Mouse (Mus musculus): Measurements from ENCODE around the gene Ak7. TPM values are rescaled to one million over a fixed set of nuclear protein-coding genes. Genes with fewer than 3 reads are reported as not detected.
A peak's percentile ranks its signal among the peaks of the same experiment; 100 is the strongest.

Gene Ak7
- polyA plus RNA-seq, 1 experiment = not detected

DNA sequence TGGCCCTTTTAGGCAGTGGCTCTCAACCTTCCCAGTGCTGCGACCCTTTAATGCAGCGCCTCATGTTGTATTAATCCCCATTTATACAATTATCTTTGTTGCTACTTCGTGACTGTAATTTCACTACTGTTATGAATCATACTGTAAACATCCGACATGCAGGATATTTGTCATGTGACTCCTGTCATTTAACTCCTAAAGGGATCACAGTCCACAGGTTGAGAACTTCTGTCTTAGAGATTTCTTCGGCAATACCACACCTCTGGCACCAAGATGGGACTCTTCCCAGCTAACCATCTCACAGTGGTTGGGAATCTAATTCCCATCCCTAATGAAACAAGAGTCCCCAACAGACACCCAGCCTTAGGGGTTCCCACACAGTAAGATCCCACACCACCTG is 42.3 kb downstream of the Ak7 start:
- TF ChIP-seq FLI1 (IDR thresholded peaks at IDR 0.05; ENCODE audit: low read length) = no peak
- no peak for TF ChIP-seq GATA1 (IDR thresholded peaks at IDR 0.05; ENCODE audit: borderline replicate concordance, low read length)

DNA sequence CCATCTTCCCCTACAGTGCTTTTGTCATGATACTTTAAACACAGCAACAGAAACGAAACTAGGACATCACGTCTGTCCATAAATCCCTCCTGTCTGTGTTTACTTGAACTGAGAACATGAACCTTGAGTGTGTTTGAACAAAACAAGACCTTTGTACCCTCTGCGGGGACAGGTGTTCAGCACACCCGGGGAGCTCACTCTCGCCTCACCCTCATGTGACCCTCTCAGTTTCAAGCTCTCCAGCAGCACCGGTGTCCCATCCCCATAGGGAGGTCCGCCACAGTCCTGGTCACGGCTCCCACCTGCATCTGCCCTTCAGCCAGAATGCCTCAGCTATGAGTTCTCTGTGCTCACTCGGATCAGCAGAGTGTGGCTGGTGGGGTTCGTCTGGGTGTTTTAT is 48.0 kb downstream of the Ak7 start:
- peaks cover 4% of the 10 kb centered on the region for H3K27me3 ChIP-seq (replicated peaks)
- TF ChIP-seq GATA1 (IDR thresholded peaks at IDR 0.05; ENCODE audit: borderline replicate concordance, low read length) (no peak), FLI1 (IDR thresholded peaks at IDR 0.05; ENCODE audit: low read length) (no peak)
- H3K36me3 ChIP-seq (replicated peaks; ENCODE audit: low read length) = no peaks in the 10 kb centered on the region
- no peak overlapping the region for H3K4me3 ChIP-seq (replicated peaks)
- peaks cover 25% of the 10 kb centered on the region for H3K9me3 ChIP-seq
- no peaks in the 10 kb centered on the region for H3K4me1 ChIP-seq

More for the DNA sequence above, 42.3 kb downstream of the Ak7 start:
- Histone ChIP-seq H3K36me3 (replicated peaks; ENCODE audit: low read length) (no peaks in the 10 kb centered on the region), H3K4me3 (replicated peaks) (no peak overlapping the region), H3K9me3 (peaks cover 38% of the 10 kb centered on the region), H3K27me3 (replicated peaks) (peaks cover 4% of the 10 kb centered on the region), H3K4me1 (no peaks in the 10 kb centered on the region)

DNA sequence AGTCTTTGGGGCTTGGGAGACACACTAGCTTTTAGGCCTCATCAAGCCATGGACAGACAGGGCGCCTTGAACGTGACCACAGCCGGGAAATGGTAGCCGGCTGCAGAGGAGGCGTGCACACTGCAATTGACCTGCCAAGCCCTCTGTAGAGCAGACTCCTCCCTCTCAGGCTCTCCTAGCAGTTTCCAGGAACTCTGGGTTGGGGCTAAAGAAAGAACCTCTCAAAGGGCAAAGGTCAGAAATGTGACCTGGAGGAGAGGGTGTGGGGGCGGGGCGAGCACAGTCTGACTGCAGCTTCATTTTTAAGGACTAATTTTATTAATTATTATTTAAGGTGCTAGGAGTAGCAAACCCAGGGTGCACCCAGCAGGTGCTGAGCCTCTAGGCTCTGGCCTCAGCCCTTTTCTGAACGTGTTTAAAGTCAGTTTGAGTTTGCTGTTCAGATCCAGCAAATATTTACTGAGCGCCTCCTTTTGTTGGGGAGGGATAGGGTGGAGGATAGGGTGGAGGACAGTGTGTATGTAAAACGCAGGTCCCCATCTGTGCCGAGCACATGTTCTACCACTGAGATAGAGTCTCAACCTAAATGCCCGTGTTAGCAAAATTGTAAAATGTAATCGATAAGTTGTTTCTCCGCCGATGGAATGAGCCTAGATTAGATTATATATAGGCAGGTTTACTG is 52.2 kb downstream of the Ak7 start:
- Histone ChIP-seq H3K4me3 (replicated peaks) (no peak overlapping the region), H3K36me3 (replicated peaks; ENCODE audit: low read length) (no peaks in the 10 kb centered on the region), H3K4me1 (peaks cover 10% of the 10 kb centered on the region), H3K9me3 (peaks cover 29% of the 10 kb centered on the region), H3K27me3 (replicated peaks) (peaks cover 21% of the 10 kb centered on the region)
- TF ChIP-seq GATA1 (IDR thresholded peaks at IDR 0.05; ENCODE audit: borderline replicate concordance, low read length) = no peak
- no peak for TF ChIP-seq FLI1 (IDR thresholded peaks at IDR 0.05; ENCODE audit: low read length)

DNA sequence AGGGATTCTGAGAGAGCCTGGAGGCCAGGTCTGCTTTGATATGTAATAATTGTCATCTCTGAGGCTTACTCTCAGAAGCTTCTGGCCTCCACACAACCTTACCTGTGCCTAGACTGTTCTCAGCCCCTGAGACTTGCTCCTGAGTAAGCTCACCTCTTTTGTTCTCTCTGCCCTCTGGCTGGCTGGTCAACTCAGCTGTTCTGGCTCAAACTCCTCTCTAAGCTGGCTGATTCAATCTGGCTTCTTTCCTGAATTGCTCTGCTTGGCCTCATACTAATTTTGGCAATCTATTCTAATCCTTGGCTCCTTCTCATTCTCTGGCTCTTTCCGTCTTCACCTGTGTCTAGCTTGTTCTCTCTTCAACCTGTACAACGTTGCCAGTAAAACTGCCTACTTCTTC is 53.1 kb downstream of the Ak7 start:
- no peak for TF ChIP-seq GATA1 (IDR thresholded peaks at IDR 0.05; ENCODE audit: borderline replicate concordance, low read length)
- TF ChIP-seq FLI1 (IDR thresholded peaks at IDR 0.05; ENCODE audit: low read length) = no peak
- H3K9me3 ChIP-seq = peaks cover 19% of the 10 kb centered on the region
- no peak overlapping the region for H3K4me3 ChIP-seq (replicated peaks)
- H3K4me1 ChIP-seq = peaks cover 10% of the 10 kb centered on the region
- H3K27me3 ChIP-seq (replicated peaks) = peaks cover 20% of the 10 kb centered on the region
- no peaks in the 10 kb centered on the region for H3K36me3 ChIP-seq (replicated peaks; ENCODE audit: low read length)

DNA sequence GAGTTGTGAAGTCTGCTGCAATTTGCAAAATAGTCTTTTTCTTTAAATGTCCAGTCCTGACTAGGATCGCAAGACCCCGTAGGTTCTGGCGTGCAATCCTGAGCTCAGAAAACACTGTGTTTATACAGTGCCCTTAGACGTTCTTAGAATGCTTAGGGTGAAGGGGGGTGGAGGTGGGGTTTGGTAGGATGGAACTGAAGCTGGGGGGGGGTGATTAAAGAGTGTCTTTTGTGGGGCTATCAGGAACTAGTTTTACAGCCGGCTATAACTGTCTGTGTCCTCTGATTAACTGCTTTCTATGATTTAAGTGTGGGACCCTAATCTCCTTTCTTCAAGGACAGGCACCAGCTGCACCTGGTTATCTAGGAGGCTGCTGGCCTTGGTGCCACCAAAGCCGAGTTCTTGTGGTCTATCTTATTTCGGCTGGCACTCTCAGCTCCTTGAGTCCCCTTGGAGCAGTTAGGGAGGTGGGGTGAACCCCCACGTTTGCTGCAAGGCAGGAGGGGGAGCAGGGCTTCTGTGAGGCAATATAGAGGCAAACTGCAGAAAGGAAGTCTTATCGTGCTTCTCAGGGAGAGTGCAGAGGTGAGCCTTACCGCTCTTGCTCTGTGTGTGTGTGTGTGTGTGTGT is 54.2 kb downstream of the Ak7 start:
- Histone ChIP-seq H3K27me3 (replicated peaks) (peaks cover 22% of the 10 kb centered on the region), H3K4me1 (peaks cover 10% of the 10 kb centered on the region), H3K9me3 (peaks cover 12% of the 10 kb centered on the region), H3K4me3 (replicated peaks) (no peak overlapping the region), H3K36me3 (replicated peaks; ENCODE audit: low read length) (no peaks in the 10 kb centered on the region)
- TF ChIP-seq FLI1 (IDR thresholded peaks at IDR 0.05; ENCODE audit: low read length) = no peak
- TF ChIP-seq GATA1 (IDR thresholded peaks at IDR 0.05; ENCODE audit: borderline replicate concordance, low read length) = no peak

DNA sequence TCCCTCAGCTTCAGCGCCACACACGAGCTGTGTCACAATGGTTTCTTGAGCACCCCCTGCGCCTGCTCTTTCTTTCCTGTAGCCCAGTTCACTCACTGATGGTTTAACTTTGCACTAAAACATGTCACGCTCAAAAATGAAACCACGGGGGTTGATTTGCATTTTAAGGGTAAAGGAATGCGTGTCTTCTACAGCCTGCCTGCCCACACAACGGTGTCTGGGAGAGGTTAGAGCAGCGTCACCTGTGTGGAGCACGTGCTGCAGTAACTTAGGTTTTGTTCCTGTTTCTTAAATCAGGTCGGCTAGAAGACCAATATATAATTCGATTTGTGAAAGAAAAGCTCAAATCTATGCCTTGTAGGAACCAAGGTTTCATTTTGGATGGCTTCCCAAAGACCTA is 55.4 kb downstream of the Ak7 start:
- TF ChIP-seq FLI1 (IDR thresholded peaks at IDR 0.05; ENCODE audit: low read length) = no peak
- no peak for TF ChIP-seq GATA1 (IDR thresholded peaks at IDR 0.05; ENCODE audit: borderline replicate concordance, low read length)
- H3K36me3 ChIP-seq (replicated peaks; ENCODE audit: low read length) = no peaks in the 10 kb centered on the region
- peak overlapping the region; percentile 70 for H3K4me3 ChIP-seq (replicated peaks)
- peaks cover 22% of the 10 kb centered on the region for H3K27me3 ChIP-seq (replicated peaks)
- H3K9me3 ChIP-seq = peaks cover 9% of the 10 kb centered on the region
- peaks cover 10% of the 10 kb centered on the region for H3K4me1 ChIP-seq

DNA sequence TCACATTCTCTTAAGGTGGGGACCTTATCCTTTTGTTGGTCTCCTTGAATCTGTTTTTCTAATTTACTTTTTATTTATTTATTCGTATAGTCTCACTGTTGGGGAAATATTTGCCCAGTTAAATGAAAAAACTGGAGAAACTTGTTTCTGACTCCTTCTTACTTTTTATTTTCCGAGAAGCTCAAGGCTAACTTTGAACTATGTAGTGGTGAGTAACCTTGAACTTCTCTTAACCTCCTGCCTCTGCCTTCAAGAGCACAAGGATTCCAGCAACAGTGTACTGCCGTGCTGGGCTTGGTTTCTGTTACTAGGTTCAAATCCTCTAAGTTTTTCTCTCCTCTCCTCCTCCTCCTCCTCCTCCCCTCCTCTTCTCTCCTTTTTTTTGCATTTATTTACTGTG is 55.9 kb downstream of the Ak7 start:
- Histone ChIP-seq H3K27me3 (replicated peaks) (peaks cover 26% of the 10 kb centered on the region), H3K36me3 (replicated peaks; ENCODE audit: low read length) (no peaks in the 10 kb centered on the region), H3K9me3 (peaks cover 5% of the 10 kb centered on the region; the same call in 1 of the 2 replicates), H3K4me3 (replicated peaks) (no peak overlapping the region), H3K4me1 (peaks cover 10% of the 10 kb centered on the region)
- no peak for TF ChIP-seq GATA1 (IDR thresholded peaks at IDR 0.05; ENCODE audit: borderline replicate concordance, low read length)
- no peak for TF ChIP-seq FLI1 (IDR thresholded peaks at IDR 0.05; ENCODE audit: low read length)

DNA sequence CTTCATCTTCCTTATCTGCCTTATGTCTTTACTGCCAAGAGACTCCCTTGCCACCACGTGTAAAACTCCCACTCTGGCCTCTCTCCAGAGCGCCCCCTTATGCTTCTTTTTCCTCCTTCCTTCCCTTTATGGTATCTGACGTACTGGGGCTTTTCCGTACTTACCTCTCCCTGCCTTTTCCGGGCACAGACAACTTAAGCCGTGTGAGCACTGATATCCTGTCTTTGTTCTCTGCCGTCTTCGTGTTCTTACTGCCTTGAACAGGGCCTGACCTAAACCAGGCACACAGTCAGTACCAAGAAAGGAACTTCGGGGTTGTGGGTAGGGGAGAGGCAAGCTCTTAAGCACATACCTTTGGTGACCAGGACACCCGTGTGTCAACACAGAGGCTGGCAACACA is 63.9 kb downstream of the Ak7 start:
- no peak for TF ChIP-seq FLI1 (IDR thresholded peaks at IDR 0.05; ENCODE audit: low read length)
- TF ChIP-seq GATA1 (IDR thresholded peaks at IDR 0.05; ENCODE audit: borderline replicate concordance, low read length) = no peak
- H3K4me3 ChIP-seq (replicated peaks) = no peak overlapping the region
- peaks cover 22% of the 10 kb centered on the region for H3K27me3 ChIP-seq (replicated peaks)
- H3K36me3 ChIP-seq (replicated peaks; ENCODE audit: low read length) = no peaks in the 10 kb centered on the region
- no peaks in the 10 kb centered on the region for H3K4me1 ChIP-seq
- H3K9me3 ChIP-seq = peaks cover 40% of the 10 kb centered on the region

DNA sequence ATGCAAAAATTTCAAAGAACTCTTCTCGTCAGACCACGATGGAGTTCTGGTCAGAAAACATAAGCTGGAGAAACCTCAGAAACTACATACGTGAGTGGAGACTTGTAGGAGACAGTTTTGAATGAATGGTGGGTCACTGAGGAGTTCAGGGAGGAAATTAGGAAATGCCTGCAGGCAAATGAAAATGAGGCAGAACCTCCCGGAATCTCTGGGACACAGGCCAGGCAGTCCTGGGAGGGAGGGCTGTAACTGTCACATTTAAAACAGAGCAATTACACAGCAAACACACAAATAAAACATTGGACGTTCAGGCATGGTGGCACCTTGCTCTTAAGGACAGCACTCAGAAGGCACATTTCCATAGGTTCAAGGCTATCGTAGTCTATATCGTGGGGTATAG is 69.1 kb downstream of the Ak7 start:
- no peaks in the 10 kb centered on the region for H3K36me3 ChIP-seq (replicated peaks; ENCODE audit: low read length)
- TF ChIP-seq FLI1 (IDR thresholded peaks at IDR 0.05; ENCODE audit: low read length) (no peak), GATA1 (IDR thresholded peaks at IDR 0.05; ENCODE audit: borderline replicate concordance, low read length) (no peak)
- H3K4me1 ChIP-seq = no peaks in the 10 kb centered on the region
- no peak overlapping the region for H3K4me3 ChIP-seq (replicated peaks)
- H3K9me3 ChIP-seq = peaks cover 31% of the 10 kb centered on the region
- H3K27me3 ChIP-seq (replicated peaks) = peaks cover 5% of the 10 kb centered on the region

DNA sequence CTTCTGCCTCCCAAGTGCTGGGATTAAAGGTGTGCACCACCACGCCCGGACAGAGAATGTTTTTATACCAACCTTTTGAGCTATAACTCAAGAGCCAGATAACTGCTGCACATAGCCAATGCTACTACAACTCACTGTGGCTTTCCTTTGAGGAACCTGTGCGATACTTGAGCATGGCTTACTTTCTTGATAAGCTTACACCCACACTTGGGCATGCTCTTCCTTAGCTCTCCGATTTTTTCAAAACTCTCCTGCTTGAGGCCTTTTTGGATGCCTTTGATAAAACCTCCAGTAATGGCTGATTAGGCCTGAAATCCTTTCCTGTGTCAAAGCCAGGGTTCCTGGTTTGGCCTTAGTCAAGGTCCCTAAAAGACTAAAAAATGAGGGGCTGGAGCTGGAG is 71.9 kb downstream of the Ak7 start:
- Histone ChIP-seq H3K36me3 (replicated peaks; ENCODE audit: low read length) (no peaks in the 10 kb centered on the region), H3K4me1 (peaks cover 3% of the 10 kb centered on the region; the same call in 1 of the 2 replicates), H3K4me3 (replicated peaks) (no peak overlapping the region), H3K9me3 (peaks cover 13% of the 10 kb centered on the region), H3K27me3 (replicated peaks) (peaks cover 1% of the 10 kb centered on the region)
- TF ChIP-seq GATA1 (IDR thresholded peaks at IDR 0.05; ENCODE audit: borderline replicate concordance, low read length) (no peak), FLI1 (IDR thresholded peaks at IDR 0.05; ENCODE audit: low read length) (no peak)
